Mouse (Mus musculus) heart, embryonic 12.5 days (tissue): ENCODE measurements around the gene Rxfp2. TPM values are rescaled to one million over a fixed set of nuclear protein-coding genes. Genes with fewer than 3 reads are reported as not detected.

Experiments used
- ATAC-seq: fragments of 200-750 bp; cut with Nextera tagmentation; 2 replicates; pipeline ENCODE4 v1.8.0; 2017; ENCODE audit warnings: moderate TSS enrichment, moderate library complexity; ENCODE audit not compliant: insufficient number of reproducible peaks, low FRiP score
- H3K27ac ChIP-seq: fragments of 300-500 bp; sonication (generic); 2 replicates; pipeline ENCODE4 v1.5.1; 2016; ENCODE audit warnings: mild to moderate bottlenecking, moderate library complexity; ENCODE audit not compliant: poor library complexity, severe bottlenecking
- H3K27me3 ChIP-seq: fragments of 300-500 bp; sonication (generic); replicated peaks from 2 replicates; pipeline ENCODE4 v1.6.1; 2016; ENCODE audit warnings: mild to moderate bottlenecking, moderate library complexity
- H3K36me3 ChIP-seq: fragments of 300-500 bp; sonication (generic); 2 replicates; pipeline ENCODE4 v1.6.1; 2016; ENCODE audit warnings: mild to moderate bottlenecking, moderate library complexity
- H3K4me1 ChIP-seq: fragments of 300-500 bp; sonication (generic); replicated peaks from 2 replicates; pipeline ENCODE4 v1.6.1; 2016; ENCODE audit warnings: mild to moderate bottlenecking
- H3K4me2 ChIP-seq: fragments of 300-500 bp; sonication (generic); 2 replicates; pipeline ENCODE4 v1.6.1; 2016; ENCODE audit warnings: mild to moderate bottlenecking, moderate library complexity
- H3K4me3 ChIP-seq: fragments of 300-500 bp; sonication (generic); 2 replicates; pipeline ENCODE4 v1.5.1; 2016; ENCODE audit warnings: mild to moderate bottlenecking
- H3K9ac ChIP-seq: fragments of 300-500 bp; sonication (generic); 2 replicates; pipeline ENCODE4 v1.6.1; 2016; ENCODE audit warnings: mild to moderate bottlenecking, moderate library complexity
- H3K9me3 ChIP-seq: fragments of 300-500 bp; sonication (generic); replicated peaks from 2 replicates; pipeline ENCODE4 v1.6.1; 2016; ENCODE audit warnings: mild to moderate bottlenecking, moderate library complexity
- WGBS: fragments of 180-500 bp; shearing (Covaris S2); methylation state at CpG from one replicate; pipeline ENCODE4 v1.1.7; 2016; 5-methylcytosine and 5-hydroxymethylcytosine counted together
- polyA plus RNA-seq: library from polyadenylated mRNA; unstranded; fragments of >200 nt; fragmentation: Nextera tagmentation; extraction: Ambion mirVana; gene quantifications from 2 replicates; pipeline ENCODE4 v1.2.1, GENCODE M21; 2016

Gene Rxfp2
- polyA plus RNA-seq, 1 experiment from 2014 or later: 0.23 TPM

- peaks cover 11% of the 10 kb centered on the region; the same call in 1 of the 2 replicates for H3K4me1 ChIP-seq
- H3K9ac ChIP-seq: no peak overlapping the region
- H3K4me3 ChIP-seq: no peak overlapping the region
- no peak overlapping the region for H3K4me2 ChIP-seq
- WGBS: 35% methylated on average over 4 of the region's 4 CpGs
- no peak for ATAC-seq
- H3K27ac ChIP-seq: no peak overlapping the region
- H3K9me3 ChIP-seq: no peaks in the 10 kb centered on the region
- no peaks in the 10 kb centered on the region for H3K27me3 ChIP-seq
- H3K36me3 ChIP-seq: no peaks in the 10 kb centered on the region
Observed at GRCm38 (mm10) chr5:150036918-150037317, 18.4 kb downstream of the Rxfp2 start.

GRCm38 (mm10) chr5:150044533-150044932 is 26.1 kb downstream of the Rxfp2 start:
- 68% methylated on average over 2 of the region's 2 CpGs for WGBS
- Histone ChIP-seq H3K27ac (no peak overlapping the region), H3K9ac (no peak overlapping the region), H3K36me3 (no peaks in the 10 kb centered on the region), H3K4me1 (no peaks in the 10 kb centered on the region), H3K27me3 (no peaks in the 10 kb centered on the region), H3K4me2 (no peak overlapping the region), H3K4me3 (no peak overlapping the region), H3K9me3 (peaks cover 6% of the 10 kb centered on the region)
- ATAC-seq: no peak

GRCm38 (mm10) chr5:150046438-150046837 is 28.0 kb downstream of the Rxfp2 start:
- Histone ChIP-seq H3K9ac (no peak overlapping the region), H3K4me3 (no peak overlapping the region), H3K4me1 (no peaks in the 10 kb centered on the region), H3K9me3 (peaks cover 6% of the 10 kb centered on the region), H3K36me3 (no peaks in the 10 kb centered on the region), H3K27ac (no peak overlapping the region), H3K4me2 (no peak overlapping the region), H3K27me3 (no peaks in the 10 kb centered on the region)
- no peak for ATAC-seq
- 75% methylated on average over 15 of the region's 15 CpGs for WGBS

GRCm38 (mm10) chr5:150049946-150050345 is 31.5 kb downstream of the Rxfp2 start:
- no peaks in the 10 kb centered on the region for H3K36me3 ChIP-seq
- H3K4me3 ChIP-seq: no peak overlapping the region
- no peak overlapping the region for H3K27ac ChIP-seq
- 48% methylated on average over 7 of the region's 7 CpGs for WGBS
- H3K27me3 ChIP-seq: no peaks in the 10 kb centered on the region
- no peak for ATAC-seq
- no peak overlapping the region for H3K9ac ChIP-seq
- H3K9me3 ChIP-seq: no peaks in the 10 kb centered on the region
- no peaks in the 10 kb centered on the region for H3K4me1 ChIP-seq
- H3K4me2 ChIP-seq: no peak overlapping the region

GRCm38 (mm10) chr5:150051828-150052227 is 33.4 kb downstream of the Rxfp2 start:
- no peaks in the 10 kb centered on the region for H3K9me3 ChIP-seq
- no peak for ATAC-seq
- WGBS: 48% methylated on average over 5 of the region's 5 CpGs
- H3K9ac ChIP-seq: no peak overlapping the region
- no peaks in the 10 kb centered on the region for H3K27me3 ChIP-seq
- no peaks in the 10 kb centered on the region for H3K4me1 ChIP-seq
- no peak overlapping the region for H3K4me3 ChIP-seq
- H3K4me2 ChIP-seq: no peak overlapping the region
- H3K36me3 ChIP-seq: no peaks in the 10 kb centered on the region
- H3K27ac ChIP-seq: no peak overlapping the region

- no peaks in the 10 kb centered on the region; the same call in 1 of the 2 replicates for H3K9me3 ChIP-seq
- H3K9ac ChIP-seq: no peak overlapping the region
- no peak overlapping the region for H3K27ac ChIP-seq
- no peaks in the 10 kb centered on the region for H3K36me3 ChIP-seq
- 73% methylated on average over 4 of the region's 4 CpGs for WGBS
- no peak overlapping the region for H3K4me3 ChIP-seq
- no peak for ATAC-seq
- no peaks in the 10 kb centered on the region for H3K4me1 ChIP-seq
- H3K4me2 ChIP-seq: no peak overlapping the region
- H3K27me3 ChIP-seq: no peaks in the 10 kb centered on the region
Observed at GRCm38 (mm10) chr5:150053294-150053693, 34.8 kb downstream of the Rxfp2 start.

- WGBS: 80% methylated on average over 7 of the region's 7 CpGs
- Histone ChIP-seq H3K27ac (no peak overlapping the region), H3K4me2 (no peak overlapping the region), H3K4me3 (no peak overlapping the region), H3K27me3 (no peaks in the 10 kb centered on the region), H3K36me3 (no peaks in the 10 kb centered on the region), H3K9me3 (no peaks in the 10 kb centered on the region; the same call in 1 of the 2 replicates), H3K4me1 (no peaks in the 10 kb centered on the region), H3K9ac (no peak overlapping the region)
- ATAC-seq: no peak
Observed at GRCm38 (mm10) chr5:150053956-150054355, 35.5 kb downstream of the Rxfp2 start.

GRCm38 (mm10) chr5:150055322-150055721 is 36.8 kb downstream of the Rxfp2 start:
- Histone ChIP-seq H3K4me1 (no peaks in the 10 kb centered on the region), H3K4me2 (no peak overlapping the region), H3K4me3 (no peak overlapping the region), H3K9ac (no peak overlapping the region), H3K27me3 (no peaks in the 10 kb centered on the region), H3K27ac (no peak overlapping the region), H3K9me3 (no peaks in the 10 kb centered on the region; the same call in 1 of the 2 replicates), H3K36me3 (no peaks in the 10 kb centered on the region)
- ATAC-seq: no peak
- WGBS: 81% methylated on average over 1 of the region's 1 CpGs

- H3K4me1 ChIP-seq: no peaks in the 10 kb centered on the region
- H3K4me2 ChIP-seq: no peak overlapping the region
- H3K9me3 ChIP-seq: peaks cover 2% of the 10 kb centered on the region; the same call in 1 of the 2 replicates
- H3K27ac ChIP-seq: no peak overlapping the region
- H3K4me3 ChIP-seq: no peak overlapping the region
- 76% methylated on average over 5 of the region's 5 CpGs for WGBS
- no peak overlapping the region for H3K9ac ChIP-seq
- H3K27me3 ChIP-seq: no peaks in the 10 kb centered on the region
- ATAC-seq: no peak
- no peaks in the 10 kb centered on the region for H3K36me3 ChIP-seq
Observed at GRCm38 (mm10) chr5:150056056-150056455, 37.6 kb downstream of the Rxfp2 start.

GRCm38 (mm10) chr5:150058845-150059244 is 40.4 kb downstream of the Rxfp2 start:
- no peak overlapping the region for H3K9ac ChIP-seq
- no peak for ATAC-seq
- no peak overlapping the region for H3K4me2 ChIP-seq
- H3K27me3 ChIP-seq: no peaks in the 10 kb centered on the region
- WGBS: 69% methylated on average over 5 of the region's 5 CpGs
- H3K36me3 ChIP-seq: no peaks in the 10 kb centered on the region
- no peak overlapping the region for H3K4me3 ChIP-seq
- no peaks in the 10 kb centered on the region for H3K4me1 ChIP-seq
- no peak overlapping the region for H3K27ac ChIP-seq
- H3K9me3 ChIP-seq: peaks cover 8% of the 10 kb centered on the region; the same call in 1 of the 2 replicates

- no peaks in the 10 kb centered on the region for H3K36me3 ChIP-seq
- ATAC-seq: no peak
- H3K4me3 ChIP-seq: no peak overlapping the region
- H3K27ac ChIP-seq: no peak overlapping the region
- 83% methylated on average over 9 of the region's 9 CpGs for WGBS
- no peaks in the 10 kb centered on the region for H3K4me1 ChIP-seq
- H3K9me3 ChIP-seq: peaks cover 8% of the 10 kb centered on the region; the same call in 1 of the 2 replicates
- H3K27me3 ChIP-seq: no peaks in the 10 kb centered on the region
- no peak overlapping the region for H3K4me2 ChIP-seq
- no peak overlapping the region for H3K9ac ChIP-seq
Observed at GRCm38 (mm10) chr5:150059466-150059865, 41.0 kb downstream of the Rxfp2 start.

GRCm38 (mm10) chr5:150061086-150061485 is 42.6 kb downstream of the Rxfp2 start:
- no peak for ATAC-seq
- 64% methylated on average over 9 of the region's 9 CpGs for WGBS

More at GRCm38 (mm10) chr5:150061086-150061485, 42.6 kb downstream of the Rxfp2 start:
- Histone ChIP-seq H3K27me3 (no peaks in the 10 kb centered on the region), H3K27ac (no peak overlapping the region), H3K9ac (no peak overlapping the region), H3K4me1 (no peaks in the 10 kb centered on the region), H3K9me3 (peaks cover 8% of the 10 kb centered on the region; the same call in 1 of the 2 replicates), H3K36me3 (no peaks in the 10 kb centered on the region), H3K4me3 (no peak overlapping the region), H3K4me2 (no peak overlapping the region)
